Mouse (Mus musculus) ES-E14 (cell line): ENCODE data around the gene Pnpla5. TPM values are rescaled to one million over a fixed set of nuclear protein-coding genes. Genes with fewer than 3 reads are reported as not detected.

Experiments
- DNase-seq: peaks from one replicate; pipeline ENCODE4 v3.0.0-alpha.2; 2013; ENCODE audit warnings: low read depth, low spot score
- H3K27ac ChIP-seq: 2 replicates; pipeline ENCODE4 v1.5.1; 2012; ENCODE audit warnings: low read depth, mild to moderate bottlenecking, low read length, moderate library complexity, mixed read lengths; ENCODE audit not compliant: poor library complexity, insufficient read depth, severe bottlenecking
- H3K36me3 ChIP-seq: 2 replicates; pipeline ENCODE4 v1.6.1; 2012; ENCODE audit warnings: mild to moderate bottlenecking, low read length, moderate library complexity, mixed read lengths; ENCODE audit not compliant: control insufficient read depth, poor library complexity, insufficient read depth, severe bottlenecking
- H3K4me1 ChIP-seq, 2 experiments: fragments of 150-350 bp in 1 of 2; sonication (generic) in 1 of 2; 2 replicates each; pipeline ENCODE4 v1.6.1; 2012; ENCODE audit warnings: low read length in 2 of 2, mild to moderate bottlenecking in 1 of 2, mixed read lengths in 1 of 2; ENCODE audit not compliant: control insufficient read depth in 2 of 2, insufficient read depth in 2 of 2, poor library complexity in 1 of 2
- H3K4me3 ChIP-seq, 2 experiments: fragments of 150-350 bp in 1 of 2; sonication (generic) in 1 of 2; 2 replicates each; pipeline ENCODE4 v1.5.1; 2012; ENCODE audit warnings: low read length in 2 of 2, low read depth in 1 of 2, mild to moderate bottlenecking in 1 of 2, mixed read lengths in 1 of 2; ENCODE audit not compliant: insufficient read depth in 1 of 2, poor library complexity in 1 of 2, severe bottlenecking in 1 of 2
- H3K9ac ChIP-seq: 2 replicates; pipeline ENCODE4 v1.6.1; 2012; ENCODE audit warnings: low read depth, mild to moderate bottlenecking, low read length, mixed read lengths; ENCODE audit not compliant: poor library complexity, insufficient read depth, severe bottlenecking
- H3K9me3 ChIP-seq: fragments of 150-350 bp; sonication (generic); 2 replicates; pipeline ENCODE4 v1.6.1; 2012; ENCODE audit warnings: low read depth, mild to moderate bottlenecking, low read length; ENCODE audit not compliant: control insufficient read depth, insufficient read depth
- CHD2 ChIP-seq: IDR thresholded peaks from 2 replicates; pipeline ENCODE4 v1.6.1; 2014; ENCODE audit warnings: mild to moderate bottlenecking, low read depth, low read length, inconsistent platforms
- HCFC1 ChIP-seq: IDR thresholded peaks from 2 replicates; pipeline ENCODE4 v1.6.1; 2012; ENCODE audit warnings: low read length, inconsistent platforms, borderline replicate concordance; ENCODE audit not compliant: insufficient read depth
- MAFK ChIP-seq: IDR thresholded peaks from 2 replicates; pipeline ENCODE4 v1.6.1; 2014; ENCODE audit warnings: mild to moderate bottlenecking, low read depth, low read length, inconsistent platforms; ENCODE audit not compliant: insufficient read depth
- ZC3H11A ChIP-seq: IDR thresholded peaks from 2 replicates; pipeline ENCODE4 v1.6.1; 2012; ENCODE audit warnings: low read depth, mild to moderate bottlenecking, inconsistent platforms, low read length, borderline replicate concordance
- ZNF384 ChIP-seq: IDR thresholded peaks from 2 replicates; pipeline ENCODE4 v1.6.1; 2012; ENCODE audit warnings: low read depth, low read length, inconsistent platforms
- in situ Hi-C, 2 experiments: fragments of 600-800 bp; cut with MboI; formaldehyde crosslinking; loops; one replicate each; pipeline ENCODE4 v1.15.1; 2025; ENCODE audit warnings: low sequenced_read_pairs in 2 of 2, inconsistent platforms in 1 of 2; ENCODE audit not compliant: unreplicated experiment in 2 of 2
- total RNA-seq: library from RNA; depleted of rRNA; stranded (reverse); fragments of 300-350 nt; gene quantifications from 2 replicates; pipeline ENCODE4 v1.2.3, GENCODE M21; 2012

The Pnpla5 gene
- total RNA-seq, 1 experiment: 0.13 TPM

GRCm38 (mm10) chr15:84126447-84126846, 3.5 kb upstream of the Pnpla5 start:
- Histone ChIP-seq H3K27ac (no peak overlapping the region), H3K36me3 (no peaks in the 10 kb centered on the region), H3K4me1 (peaks cover 2 to 11% of the 10 kb centered on the region in 2 experiments; a peak in 1 of 4 replicates), H3K9ac (no peak overlapping the region), H3K4me3 (no peak overlapping the region), H3K9me3 (no peaks in the 10 kb centered on the region)
- DNase-seq: no peak
- TF ChIP-seq ZNF384: no peak
- TF ChIP-seq MAFK: no peak
- TF ChIP-seq CHD2: no peak
- no peak for TF ChIP-seq HCFC1
- in situ Hi-C loops: no loop called here

- H3K27ac ChIP-seq: no peak overlapping the region
- no peak for DNase-seq
- H3K36me3 ChIP-seq: no peaks in the 10 kb centered on the region
- H3K9ac ChIP-seq: no peak overlapping the region
- in situ Hi-C loops: no loop called here
- peak overlapping the region; percentile 23 to 32; a peak in 1 of 4 replicates for H3K4me3 ChIP-seq
- H3K4me1 ChIP-seq: peaks cover 0 to 5% of the 10 kb centered on the region in 2 experiments; a peak in 1 of 4 replicates
- TF ChIP-seq CHD2 (no peak), HCFC1 (no peak), ZC3H11A (no peak), MAFK (no peak), ZNF384 (no peak)
- H3K9me3 ChIP-seq: no peaks in the 10 kb centered on the region
Measured at GRCm38 (mm10) chr15:84124086-84124485, 1.1 kb upstream of the Pnpla5 start.

GRCm38 (mm10) chr15:84121036-84121435, 1.9 kb downstream of the Pnpla5 start:
- in situ Hi-C loops: no loop called here

GRCm38 (mm10) chr15:84120612-84121011, 2.4 kb downstream of the Pnpla5 start:
- Histone ChIP-seq H3K4me1 (peaks cover 0 to 4% of the 10 kb centered on the region in 2 experiments; a peak in 1 of 4 replicates), H3K27ac (no peak overlapping the region), H3K4me3 (no peak overlapping the region), H3K36me3 (no peaks in the 10 kb centered on the region), H3K9ac (no peak overlapping the region), H3K9me3 (no peaks in the 10 kb centered on the region)
- peak; percentile 63 for DNase-seq
- TF ChIP-seq ZNF384: no peak
- TF ChIP-seq CHD2: no peak
- TF ChIP-seq MAFK: no peak
- TF ChIP-seq ZC3H11A: no peak
- TF ChIP-seq HCFC1: no peak
- in situ Hi-C loops: no loop called here

More at GRCm38 (mm10) chr15:84121036-84121435, 1.9 kb downstream of the Pnpla5 start:
- no peak for DNase-seq
- Histone ChIP-seq H3K27ac (no peak overlapping the region), H3K4me3 (no peak overlapping the region), H3K4me1 (peaks cover 0 to 4% of the 10 kb centered on the region in 2 experiments; a peak in 1 of 4 replicates), H3K36me3 (no peaks in the 10 kb centered on the region), H3K9me3 (no peaks in the 10 kb centered on the region), H3K9ac (no peak overlapping the region)
- no peak for TF ChIP-seq CHD2
- TF ChIP-seq MAFK: no peak
- no peak for TF ChIP-seq HCFC1
- no peak for TF ChIP-seq ZNF384
- no peak for TF ChIP-seq ZC3H11A

- H3K9me3 ChIP-seq: no peaks in the 10 kb centered on the region
- no peak overlapping the region for H3K9ac ChIP-seq
- in situ Hi-C loops: no loop called here
- TF ChIP-seq ZNF384 (no peak), CHD2 (no peak), MAFK (no peak), ZC3H11A (no peak), HCFC1 (no peak)
- no peak overlapping the region for H3K27ac ChIP-seq
- no peaks in the 10 kb centered on the region for H3K36me3 ChIP-seq
- H3K4me1 ChIP-seq: no peaks in the 10 kb centered on the region
- H3K4me3 ChIP-seq: no peak overlapping the region
- DNase-seq: no peak
Measured at GRCm38 (mm10) chr15:84116466-84116865, 6.5 kb downstream of the Pnpla5 start.
